Mouse (Mus musculus) heart, adult 9 months (tissue): ENCODE measurements around the gene Anapc7.

Source experiments
- DNase-seq, 2 experiments: peaks; one replicate each; pipeline ENCODE4 v3.0.0; 2022; ENCODE audit warnings: low spot score in 2 of 2

Anapc7 gene

GRCm38 (mm10) chr5:122494449-122494848, 73.0 kb downstream of the Anapc7 start:
- DNase-seq = no peak
